Mouse (Mus musculus) neural tube, embryonic 12.5 days (tissue): Measurements from ENCODE around the gene Nlrp5. TPM values are rescaled to one million over a fixed set of nuclear protein-coding genes. Genes with fewer than 3 reads are reported as not detected.
"Not testable (repeated sequence)": the region's sequence is repeated elsewhere in the genome, so short reads cannot be mapped to it uniquely, and the experiment has no call there.

Experiments used
- ATAC-seq: fragments of 200-750 bp; cut with Nextera tagmentation; 2 replicates; pipeline ENCODE4 v1.8.0; 2017; ENCODE audit warnings: low read depth, mild to moderate bottlenecking, moderate TSS enrichment, moderate library complexity; ENCODE audit not compliant: low FRiP score
- H3K27ac ChIP-seq: fragments of 300-500 bp; sonication (generic); 2 replicates; pipeline ENCODE4 v1.5.1; 2016
- H3K27me3 ChIP-seq: fragments of 300-500 bp; sonication (generic); replicated peaks from 2 replicates; pipeline ENCODE4 v1.6.1; 2016; ENCODE audit warnings: mild to moderate bottlenecking
- H3K36me3 ChIP-seq: fragments of 300-500 bp; sonication (generic); 2 replicates; pipeline ENCODE4 v1.6.1; 2016; ENCODE audit warnings: mild to moderate bottlenecking
- H3K4me1 ChIP-seq: fragments of 300-500 bp; sonication (generic); 2 replicates; pipeline ENCODE4 v1.6.1; 2016
- H3K4me2 ChIP-seq: fragments of 300-500 bp; sonication (generic); replicated peaks from 2 replicates; pipeline ENCODE4 v1.6.1; 2016; ENCODE audit warnings: mild to moderate bottlenecking
- H3K4me3 ChIP-seq: fragments of 300-500 bp; sonication (generic); 2 replicates; pipeline ENCODE4 v1.5.1; 2016
- H3K9ac ChIP-seq: fragments of 300-500 bp; sonication (generic); 2 replicates; pipeline ENCODE4 v1.6.1; 2016; ENCODE audit warnings: mild to moderate bottlenecking
- H3K9me3 ChIP-seq: fragments of 300-500 bp; sonication (generic); 2 replicates; pipeline ENCODE4 v1.6.1; 2016; ENCODE audit warnings: mild to moderate bottlenecking
- WGBS: fragments of 180-500 bp; shearing (Covaris S2); methylation state at CpG from one replicate; pipeline ENCODE4 v1.1.7; 2016; 5-methylcytosine and 5-hydroxymethylcytosine counted together
- microRNA-seq: library from miRNA; unstranded; fragments of <30 nt; microRNA quantifications from one replicate; pipeline ENCODE4, GENCODE M21; 2017
- polyA plus RNA-seq: library from polyadenylated mRNA; unstranded; fragments of >200 nt; fragmentation: Nextera tagmentation; extraction: Ambion mirVana; gene quantifications from 2 replicates; pipeline ENCODE4 v1.2.1, GENCODE M21; 2016

Gene Nlrp5
- polyA plus RNA-seq, result not detected in 2 replicates

DNA sequence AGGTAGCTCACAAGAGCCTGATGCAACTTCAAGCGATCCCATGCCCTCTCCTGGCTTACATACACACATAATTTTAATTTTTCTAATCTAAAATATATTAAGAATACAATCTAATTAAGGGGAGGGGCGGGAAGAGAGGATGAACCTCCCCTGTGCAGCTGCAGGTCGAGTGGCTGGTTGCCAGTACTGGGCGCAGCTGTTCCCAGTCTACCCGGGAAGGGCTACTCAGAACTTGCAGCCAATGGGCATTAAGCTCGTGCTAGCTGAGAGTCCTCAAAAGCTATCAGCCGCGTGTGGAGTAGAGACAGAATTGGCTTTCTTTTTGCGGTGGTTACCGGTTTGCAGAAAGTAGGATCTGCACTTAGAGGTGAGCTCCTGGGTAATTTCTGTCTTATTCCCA, at the start of gene Nlrp5:
Gene Nlrp5, plus strand, starts transcription at position 301 of the 400 bp plus-strand sequence.
- no peaks in the 10 kb centered on the region for H3K4me1 ChIP-seq
- no peak within 1 kb of the TSS for H3K9ac ChIP-seq
- H3K27me3 ChIP-seq, result no peaks in the 10 kb centered on the region
- WGBS, result 74% methylated on average over 10 of the region's 10 CpGs
- H3K9me3 ChIP-seq, result peaks cover 54% of the 10 kb centered on the region
- no peaks in the 10 kb centered on the region for H3K36me3 ChIP-seq
- no peak within 1 kb of the TSS for H3K27ac ChIP-seq
- ATAC-seq, result no peak
- no peak within 1 kb of the TSS for H3K4me3 ChIP-seq
- no peak within 1 kb of the TSS for H3K4me2 ChIP-seq

DNA sequence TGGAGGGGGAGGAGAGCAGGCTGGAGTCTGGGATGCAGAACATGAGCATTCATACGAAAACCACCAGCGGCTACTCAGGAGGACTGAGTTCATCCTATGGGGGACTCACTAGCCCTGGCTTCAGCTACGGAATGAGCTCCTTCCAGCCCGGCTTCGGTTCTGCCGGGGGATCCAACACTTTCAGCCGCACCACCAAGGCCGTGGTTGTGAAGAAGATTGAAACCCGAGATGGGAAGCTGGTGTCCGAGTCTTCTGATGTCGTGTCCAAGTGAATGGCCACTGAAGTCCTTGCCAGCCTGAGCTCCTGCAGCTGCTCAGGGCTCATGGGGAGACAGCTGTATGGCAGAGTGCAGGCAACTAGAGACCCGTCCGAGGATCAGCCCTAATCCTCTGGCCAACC, 27.4 kb upstream of the Nlrp5 start:
- H3K9ac ChIP-seq, ATAC-seq, H3K36me3 ChIP-seq, H3K4me1 ChIP-seq, H3K4me2 ChIP-seq, H3K4me3 ChIP-seq, H3K27me3 ChIP-seq, H3K27ac ChIP-seq: not testable (repeated sequence)
- H3K9me3 ChIP-seq, result peaks cover 50% of the 10 kb centered on the region
- whole genome bisulfite sequencing, result 91% methylated on average over 13 of the region's 13 CpGs

DNA sequence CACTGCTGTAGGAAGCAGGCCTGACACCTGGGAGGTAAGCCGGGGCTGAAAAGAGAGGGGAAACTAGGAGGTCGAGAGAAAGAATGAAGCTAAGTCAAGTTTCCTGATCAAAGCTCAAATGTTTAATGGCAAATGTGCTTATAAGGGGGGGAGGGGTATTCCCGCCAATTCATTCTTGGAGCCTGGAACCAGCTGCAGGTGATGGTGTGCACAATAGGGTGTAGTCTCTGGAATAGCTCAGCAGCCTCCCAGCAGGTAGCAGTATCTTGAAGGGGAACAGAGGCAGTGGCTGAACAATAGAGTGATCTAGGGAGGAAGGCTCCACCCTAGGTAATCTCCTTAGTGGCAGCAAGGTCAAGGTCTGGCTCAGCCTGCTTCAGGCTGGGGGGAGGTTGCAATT, 84.5 kb downstream of the Nlrp5 start:
- ATAC-seq, H3K27me3 ChIP-seq, H3K9ac ChIP-seq, H3K27ac ChIP-seq, H3K36me3 ChIP-seq, H3K4me2 ChIP-seq, H3K4me3 ChIP-seq, H3K4me1 ChIP-seq: not testable (repeated sequence)
- WGBS, result 81% methylated on average over 3 of the region's 3 CpGs
- peaks cover 13% of the 10 kb centered on the region for H3K9me3 ChIP-seq

DNA sequence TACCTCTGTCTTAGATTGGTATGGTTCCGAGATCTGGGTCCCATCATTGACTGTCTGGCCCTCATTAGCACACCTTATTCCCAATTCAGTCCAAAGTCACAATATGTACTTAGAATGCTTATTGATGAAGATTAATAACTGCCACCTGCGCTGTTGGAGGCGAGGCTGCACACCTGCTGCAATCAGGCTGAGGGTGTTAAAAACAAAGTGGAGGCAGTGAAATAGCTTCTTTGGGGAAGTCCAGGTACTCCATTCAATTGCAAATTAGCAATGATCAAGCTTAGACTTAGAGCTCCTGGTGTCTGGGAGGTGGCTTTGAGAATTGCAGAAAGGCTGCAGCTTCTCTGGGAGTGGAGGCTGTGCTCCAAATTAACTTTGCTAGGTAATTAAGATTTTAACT, 85.1 kb downstream of the Nlrp5 start:
- H3K9me3 ChIP-seq, result peaks cover 13% of the 10 kb centered on the region
- WGBS, result 71% methylated on average over 3 of the region's 3 CpGs

DNA sequence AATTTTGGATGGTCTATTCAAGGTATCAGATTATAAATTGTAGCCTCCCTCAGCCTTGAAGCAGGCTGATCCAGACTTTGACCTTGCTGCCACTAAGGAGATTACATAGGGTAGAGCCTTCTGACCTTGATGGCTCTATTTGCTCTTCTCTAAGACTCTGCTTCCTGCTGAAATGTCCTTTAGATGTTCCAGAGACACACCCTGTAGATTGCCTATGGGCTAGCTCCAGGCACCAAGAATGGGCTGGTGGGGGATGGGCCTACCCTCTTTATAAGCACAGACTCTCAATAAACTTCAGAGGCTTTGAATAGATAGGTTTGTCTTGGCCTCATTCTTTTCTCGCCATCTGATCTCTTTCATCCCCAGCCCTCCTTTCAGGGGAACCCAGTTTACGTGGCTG, 87.2 kb downstream of the Nlrp5 start:
- H3K4me3 ChIP-seq, H3K36me3 ChIP-seq, ATAC-seq, H3K27ac ChIP-seq, H3K9ac ChIP-seq, H3K4me2 ChIP-seq, H3K27me3 ChIP-seq, H3K4me1 ChIP-seq: not testable (repeated sequence)
- peaks cover 18% of the 10 kb centered on the region for H3K9me3 ChIP-seq
- WGBS, result 73% methylated on average over 2 of the region's 2 CpGs

More for the DNA sequence above, 85.1 kb downstream of the Nlrp5 start:
- H3K4me1 ChIP-seq, H3K27me3 ChIP-seq, ATAC-seq, H3K9ac ChIP-seq, H3K27ac ChIP-seq, H3K4me2 ChIP-seq, H3K36me3 ChIP-seq, H3K4me3 ChIP-seq: not testable (repeated sequence)

Small RNA genes within 50 kb of the gene (microRNA-seq; reads per million reads assigned to microRNA genes)
- not detected for gene Gm25196

Other genes starting within 250 kb of the Nlrp5 start
- not detected in 2 replicates for gene Gm10662, start 241.4 kb upstream of the Nlrp5 start, polyA plus RNA-seq
- gene Vmn1r165, start 168.6 kb upstream of the Nlrp5 start, polyA plus RNA-seq, result not detected in 2 replicates
- not detected in 2 replicates for gene Vmn1r166, start 134.2 kb upstream of the Nlrp5 start, polyA plus RNA-seq
- gene Gm6902, start 107.0 kb upstream of the Nlrp5 start, polyA plus RNA-seq, result not detected in 2 replicates
- gene Nlrp4e, start 84.7 kb upstream of the Nlrp5 start, polyA plus RNA-seq, result not detected in 2 replicates
- not detected in 2 replicates for gene Vmn1r167, start 121.3 kb downstream of the Nlrp5 start, polyA plus RNA-seq
- gene Vmn1r168, start 153.8 kb downstream of the Nlrp5 start, polyA plus RNA-seq, result not detected in 2 replicates
- not detected in 2 replicates for gene Vmn1r169, start 189.6 kb downstream of the Nlrp5 start, polyA plus RNA-seq
- gene Vmn1r170, start 220.3 kb downstream of the Nlrp5 start, polyA plus RNA-seq, result not detected in 2 replicates
- not detected in 2 replicates for gene Vmn1r171, start 244.8 kb downstream of the Nlrp5 start, polyA plus RNA-seq